Mouse (Mus musculus) heart, embryonic 11.5 days (tissue): Measurements from ENCODE around the gene Nfatc2. TPM values are rescaled to one million over a fixed set of nuclear protein-coding genes. Genes with fewer than 3 reads are reported as not detected.

Experiments
- ATAC-seq: fragments of 200-750 bp; cut with Nextera tagmentation; replicated peaks from 2 replicates; pipeline ENCODE4 v1.8.0; 2017; ENCODE audit warnings: moderate library complexity; ENCODE audit not compliant: insufficient number of reproducible peaks, low FRiP score, low TSS enrichment
- H3K27ac ChIP-seq: fragments of 300-500 bp; sonication (generic); 2 replicates; pipeline ENCODE4 v1.5.1; 2014; ENCODE audit warnings: mild to moderate bottlenecking, low read depth, low read length
- H3K27me3 ChIP-seq: fragments of 300-500 bp; sonication (generic); 2 replicates; pipeline ENCODE4 v1.6.1; 2014; ENCODE audit warnings: mild to moderate bottlenecking, low read length, mixed read lengths; ENCODE audit not compliant: control insufficient read depth, insufficient read depth
- H3K36me3 ChIP-seq: fragments of 300-500 bp; sonication (generic); 2 replicates; pipeline ENCODE4 v1.6.1; 2014; ENCODE audit warnings: mild to moderate bottlenecking, low read length, moderate library complexity, mixed read lengths; ENCODE audit not compliant: control insufficient read depth, insufficient read depth
- H3K4me1 ChIP-seq: fragments of 300-500 bp; sonication (generic); 2 replicates; pipeline ENCODE4 v1.6.1; 2014; ENCODE audit warnings: low read length; ENCODE audit not compliant: control insufficient read depth, insufficient read depth
- H3K4me2 ChIP-seq: fragments of 300-500 bp; sonication (generic); 2 replicates; pipeline ENCODE4 v1.6.1; 2014; ENCODE audit warnings: mild to moderate bottlenecking, moderate library complexity
- H3K4me3 ChIP-seq: fragments of 300-500 bp; sonication (generic); 2 replicates; pipeline ENCODE4 v1.5.1; 2014; ENCODE audit warnings: low read depth, low read length
- H3K9ac ChIP-seq: fragments of 300-500 bp; sonication (generic); 2 replicates; pipeline ENCODE4 v1.6.1; 2014; ENCODE audit warnings: mild to moderate bottlenecking, low read depth, low read length, moderate library complexity
- H3K9me3 ChIP-seq: fragments of 300-500 bp; sonication (generic); replicated peaks from 2 replicates; pipeline ENCODE4 v1.6.1; 2016; ENCODE audit warnings: low read length; ENCODE audit not compliant: control insufficient read depth
- WGBS: fragments of 180-500 bp; shearing (Covaris S2); extraction: QIAGEN DNeasy Blood & Tissue Kit; methylation state at CpG from one replicate; pipeline ENCODE4 v1.1.7; 2014; ENCODE audit not compliant: insufficient replicate concordance; 5-methylcytosine and 5-hydroxymethylcytosine counted together
- polyA plus RNA-seq: library from polyadenylated mRNA; unstranded; fragments of >200 nt; fragmentation: Nextera tagmentation; extraction: Ambion mirVana; gene quantifications from 2 replicates; pipeline ENCODE4 v1.2.1, GENCODE M21; 2014

Gene Nfatc2
- polyA plus RNA-seq, 1 experiment from 2014 or later, result 4.2 TPM

DNA sequence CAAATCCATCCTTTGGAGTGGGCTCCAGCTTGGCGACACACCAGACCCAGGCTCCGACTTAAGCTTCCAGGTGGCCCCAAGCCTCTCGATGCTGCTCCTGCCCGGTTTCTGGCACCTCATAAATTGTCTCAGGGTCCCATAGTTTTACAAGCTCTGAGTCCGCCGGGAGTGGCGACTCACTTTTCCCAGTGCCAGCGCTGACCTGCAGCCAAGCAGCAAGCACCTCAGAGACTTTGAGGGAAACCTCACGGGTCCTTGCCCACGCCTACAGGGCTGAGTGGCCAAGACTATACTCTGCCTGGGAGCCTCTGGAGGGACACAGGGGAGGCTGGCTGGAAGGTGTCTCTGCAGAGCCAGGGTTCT is 74.0 kb downstream of the Nfatc2 start:
- no peak overlapping the region for H3K4me2 ChIP-seq
- 85% methylated on average over 10 of the region's 10 CpGs for WGBS
- peaks cover 6% of the 10 kb centered on the region for H3K27me3 ChIP-seq
- no peaks in the 10 kb centered on the region for H3K36me3 ChIP-seq
- H3K9ac ChIP-seq, result no peak overlapping the region
- H3K9me3 ChIP-seq, result no peaks in the 10 kb centered on the region
- no peak overlapping the region for H3K27ac ChIP-seq
- no peak for ATAC-seq
- H3K4me3 ChIP-seq, result no peak overlapping the region
- peaks cover 23% of the 10 kb centered on the region for H3K4me1 ChIP-seq

GRCm38 (mm10) chr2:168526547-168527429 is 74.7 kb downstream of the Nfatc2 start:
- no peaks in the 10 kb centered on the region for H3K9me3 ChIP-seq
- H3K36me3 ChIP-seq, result no peaks in the 10 kb centered on the region
- no peak overlapping the region for H3K4me2 ChIP-seq
- WGBS, result 81% methylated on average over 18 of the region's 18 CpGs
- H3K4me3 ChIP-seq, result no peak overlapping the region
- peaks cover 6% of the 10 kb centered on the region for H3K27me3 ChIP-seq
- H3K4me1 ChIP-seq, result peaks cover 27% of the 10 kb centered on the region
- no peak overlapping the region for H3K27ac ChIP-seq
- no peak for ATAC-seq
- no peak overlapping the region for H3K9ac ChIP-seq

GRCm38 (mm10) chr2:168525391-168526154 is 75.9 kb downstream of the Nfatc2 start:
- Histone ChIP-seq H3K27me3 (peaks cover 9% of the 10 kb centered on the region), H3K4me1 (peaks cover 31% of the 10 kb centered on the region), H3K27ac (peak overlapping the region; percentile 36), H3K9ac (peak overlapping the region; percentile 4; the same call in 1 of the 2 replicates), H3K4me2 (peak overlapping the region; percentile 62), H3K4me3 (peak overlapping the region; percentile 6), H3K9me3 (no peaks in the 10 kb centered on the region), H3K36me3 (no peaks in the 10 kb centered on the region; the same call in 1 of the 2 replicates)
- 13% methylated on average over 17 of the region's 17 CpGs for WGBS
- no peak; the same call in 1 of the 2 replicates for ATAC-seq

DNA sequence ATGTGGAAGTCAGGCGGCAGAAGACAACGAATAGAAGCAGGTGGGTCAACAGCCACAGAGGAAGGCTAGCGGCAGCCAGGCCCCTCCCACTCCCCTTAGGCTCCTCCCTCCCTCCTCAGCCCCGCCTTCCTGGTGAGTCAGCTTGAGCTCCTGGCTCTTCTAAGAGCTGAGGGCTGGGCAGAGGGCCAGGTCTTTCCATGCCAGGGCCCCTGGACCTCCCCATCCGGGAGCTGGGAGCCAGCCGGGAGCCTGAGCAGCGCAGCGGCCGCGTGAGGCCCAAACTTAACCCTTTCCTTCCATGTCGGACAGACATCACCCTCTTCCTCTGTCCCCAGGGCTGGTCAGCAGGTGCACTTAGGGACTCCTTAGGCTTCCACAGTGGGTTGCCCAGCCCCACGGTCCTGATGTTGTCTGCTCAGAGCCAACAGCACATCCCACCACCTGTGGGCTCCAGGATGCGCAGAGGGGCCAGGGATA is 76.5 kb downstream of the Nfatc2 start:
- under 1% methylated on average over 13 of the region's 13 CpGs for WGBS
- Histone ChIP-seq H3K27ac (peak overlapping the region; percentile 36), H3K4me2 (peak overlapping the region; percentile 62), H3K4me3 (peak overlapping the region; percentile 15), H3K27me3 (peaks cover 9% of the 10 kb centered on the region), H3K36me3 (no peaks in the 10 kb centered on the region; the same call in 1 of the 2 replicates), H3K9ac (peak overlapping the region; percentile 4; the same call in 1 of the 2 replicates), H3K9me3 (no peaks in the 10 kb centered on the region), H3K4me1 (peaks cover 32% of the 10 kb centered on the region)
- ATAC-seq, result peak; percentile 84

GRCm38 (mm10) chr2:168522247-168522646 is 79.2 kb downstream of the Nfatc2 start:
- Histone ChIP-seq H3K9ac (no peak overlapping the region), H3K27ac (no peak overlapping the region), H3K9me3 (no peaks in the 10 kb centered on the region), H3K4me1 (peaks cover 35% of the 10 kb centered on the region), H3K4me3 (no peak overlapping the region), H3K36me3 (no peaks in the 10 kb centered on the region; the same call in 1 of the 2 replicates), H3K27me3 (peaks cover 8% of the 10 kb centered on the region), H3K4me2 (no peak overlapping the region)
- no peak for ATAC-seq
- WGBS, result 67% methylated on average over 3 of the region's 3 CpGs

GRCm38 (mm10) chr2:168520771-168521170 is 80.7 kb downstream of the Nfatc2 start:
- H3K9me3 ChIP-seq, result no peaks in the 10 kb centered on the region
- no peak overlapping the region for H3K4me2 ChIP-seq
- H3K27me3 ChIP-seq, result peaks cover 12% of the 10 kb centered on the region
- no peak overlapping the region for H3K9ac ChIP-seq
- peaks cover 32% of the 10 kb centered on the region for H3K4me1 ChIP-seq
- whole genome bisulfite sequencing, result 88% methylated on average over 7 of the region's 7 CpGs
- no peaks in the 10 kb centered on the region; the same call in 1 of the 2 replicates for H3K36me3 ChIP-seq
- H3K4me3 ChIP-seq, result no peak overlapping the region
- no peak for ATAC-seq
- H3K27ac ChIP-seq, result no peak overlapping the region

DNA sequence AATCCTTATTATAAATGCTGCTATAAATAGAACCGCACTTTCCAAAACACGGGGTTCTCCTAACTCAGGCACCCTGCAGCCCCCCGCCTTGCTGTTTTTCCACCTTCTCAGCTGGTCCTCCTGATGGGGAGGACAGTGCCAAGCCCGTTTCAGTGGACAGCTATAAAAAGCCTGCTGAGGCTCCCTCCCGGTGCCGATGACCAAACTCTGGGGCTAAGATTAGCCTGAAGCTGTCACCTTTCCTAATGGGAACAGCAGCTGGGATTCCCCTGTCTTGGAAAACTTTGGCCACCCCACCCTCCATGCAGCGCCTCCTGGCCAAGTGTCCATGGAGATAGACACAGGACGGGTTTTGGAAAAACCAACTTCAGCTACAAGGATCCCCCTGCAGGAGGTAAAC is 81.9 kb downstream of the Nfatc2 start:
- Histone ChIP-seq H3K27ac (no peak overlapping the region), H3K9me3 (no peaks in the 10 kb centered on the region), H3K36me3 (no peaks in the 10 kb centered on the region; the same call in 1 of the 2 replicates), H3K9ac (no peak overlapping the region), H3K4me2 (no peak overlapping the region), H3K4me1 (peaks cover 22% of the 10 kb centered on the region), H3K4me3 (no peak overlapping the region), H3K27me3 (peaks cover 12% of the 10 kb centered on the region)
- ATAC-seq, result no peak
- 57% methylated on average over 8 of the region's 8 CpGs for WGBS

DNA sequence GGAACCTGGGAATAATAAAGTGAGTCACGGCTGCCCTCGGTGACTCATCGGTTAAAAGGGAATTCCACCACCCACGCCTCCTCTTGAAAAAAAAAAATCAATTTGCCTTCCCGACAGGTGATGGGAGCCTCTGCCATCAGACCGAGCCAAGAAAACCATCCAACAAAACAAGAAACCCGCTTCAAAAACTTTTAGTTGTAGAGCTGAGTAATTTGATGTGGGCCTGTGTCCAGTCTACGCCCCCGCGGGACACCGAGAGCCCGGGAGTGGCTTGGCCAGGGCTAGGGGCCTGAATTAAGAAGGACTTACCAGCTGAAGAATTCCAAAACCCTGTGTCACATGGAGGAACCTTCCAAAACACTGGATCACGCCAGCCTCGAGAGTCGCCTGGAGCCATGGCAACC is 83.2 kb downstream of the Nfatc2 start:
- ATAC-seq, result no peak
- Histone ChIP-seq H3K4me2 (no peak overlapping the region), H3K4me3 (no peak overlapping the region), H3K27ac (no peak overlapping the region), H3K9me3 (no peaks in the 10 kb centered on the region), H3K36me3 (no peaks in the 10 kb centered on the region; the same call in 1 of the 2 replicates), H3K4me1 (peaks cover 22% of the 10 kb centered on the region), H3K27me3 (peaks cover 12% of the 10 kb centered on the region), H3K9ac (no peak overlapping the region)
- 82% methylated on average over 15 of the region's 15 CpGs for WGBS
